Mouse (Mus musculus) left cerebral cortex, adult 2 months (tissue): ENCODE results near the gene Srebf2. TPM values are rescaled to one million over a fixed set of nuclear protein-coding genes. Genes with fewer than 3 reads are reported as not detected.
"Not testable (repeated sequence)": the region's sequence is repeated elsewhere in the genome, so short reads cannot be mapped to it uniquely, and the experiment has no call there.

ENCODE experiments used
- DNase-seq, 2 experiments: peaks; one replicate each; pipeline ENCODE4 v3.0.0; 2021 to 2022; ENCODE audit warnings: low spot score in 2 of 2, mixed read lengths in 1 of 2; ENCODE audit errors: extremely low spot score in 1 of 2
- H3K27ac ChIP-seq: fragments of 200-600 bp; 2 replicates; pipeline ENCODE4 v1.8.1; 2022
- H3K4me3 ChIP-seq: fragments of 200-600 bp; 2 replicates; pipeline ENCODE4 v1.8.1; 2022
- CTCF ChIP-seq: fragments of 200-600 bp; IDR thresholded peaks from 2 replicates; pipeline ENCODE4 v1.8.1; 2022; ENCODE audit warnings: antibody characterized with exemption, mild to moderate bottlenecking, moderate library complexity
- intact Hi-C: fragments of 180-260 bp; cut with DNase I; formaldehyde crosslinking; loops from one replicate; pipeline ENCODE4 v1.15.1; 2025
- long read RNA-seq, 2 experiments: library from polyadenylated mRNA; stranded (forward); transcript quantifications; one replicate each; pipeline ENCODE4 v2.0.0; 2021; ENCODE audit warnings: borderline mapping rate in 2 of 2
- total RNA-seq, 2 experiments: library from RNA; stranded (reverse); gene quantifications; 2 replicates each; pipeline ENCODE4 v1.2.3; 2021

Gene Srebf2
- 100 to 1,000 TPM; 187 to 202 TPM for total RNA-seq
- long read RNA-seq, experiment 1, full-length matches to known transcripts: 109 of 178 reads
- long read RNA-seq, experiment 1, partial matches to known transcripts: 49 of 178 reads
- long read RNA-seq, experiment 1, other reads (novel, unspliced or antisense): 20 of 178 reads
- long read RNA-seq, experiment 2, full-length matches to known transcripts: 84 of 131 reads
- long read RNA-seq, experiment 2, partial matches to known transcripts: 29 of 131 reads
- long read RNA-seq, experiment 2, other reads (novel, unspliced or antisense): 18 of 131 reads

- peak within 1 kb of the TSS; percentile 97 for H3K27ac ChIP-seq
- peak within 1 kb of the TSS; percentile 89 for H3K4me3 ChIP-seq
- TF ChIP-seq CTCF: no peak
- intact Hi-C loops: loop anchor here (2.0 kb wide), 1 partner anchor 18 kb away; no protein-coding TSS in a partner anchor
- DNase-seq: peak; percentile 97 to 98
Observed at GRCm38 (mm10) chr15:82146770-82147610, at the start of gene Srebf2. Gene Srebf2 (plus strand): TSS chr15:82147181.

DNA sequence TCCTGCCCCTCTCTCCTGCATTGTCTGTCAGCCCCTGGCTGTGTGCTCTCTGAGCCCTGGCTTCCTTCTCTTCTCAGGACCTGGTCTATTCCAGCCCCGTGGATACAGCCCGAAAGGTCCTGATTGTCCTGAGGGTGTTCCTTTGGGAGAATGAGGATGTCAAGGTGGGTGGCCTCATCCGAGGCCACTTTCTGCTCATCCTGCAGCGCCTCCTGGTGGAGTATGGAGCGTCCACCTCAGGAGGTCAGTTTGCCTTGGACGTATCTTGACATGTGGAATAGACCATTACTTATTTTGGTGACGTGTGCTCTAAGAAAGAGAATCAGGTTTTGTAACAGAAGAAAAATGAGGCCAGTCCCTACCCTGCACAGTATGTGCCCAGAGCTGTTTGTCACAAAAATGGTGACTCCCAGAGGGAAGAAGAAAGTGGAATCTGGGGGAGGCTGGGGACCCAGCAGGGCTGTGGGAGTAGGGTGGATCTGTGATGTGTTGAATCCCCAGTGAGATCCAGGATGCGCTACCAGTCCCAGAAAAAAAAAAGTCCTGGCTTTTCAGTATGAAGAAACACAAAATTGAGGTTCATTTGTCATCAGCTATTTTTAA, 39.9 kb upstream of the Srebf2 start:
- intact Hi-C loops: loop anchor here (1.0 to 5.0 kb wide), 2 partner anchors 21 to 40 kb away; partner anchors contain the start of gene Mei1
- Histone ChIP-seq H3K27ac (peak overlapping the region; percentile 80), H3K4me3 (no peak overlapping the region)
- DNase-seq: peak; percentile 31 to 44
- peak; percentile 68 for TF ChIP-seq CTCF

GRCm38 (mm10) chr15:82120544-82120943, 26.4 kb upstream of the Srebf2 start:
- H3K27ac ChIP-seq: no peak overlapping the region
- TF ChIP-seq CTCF: no peak
- no peak for DNase-seq
- intact Hi-C loops: no loop called here
- H3K4me3 ChIP-seq: no peak overlapping the region

DNA sequence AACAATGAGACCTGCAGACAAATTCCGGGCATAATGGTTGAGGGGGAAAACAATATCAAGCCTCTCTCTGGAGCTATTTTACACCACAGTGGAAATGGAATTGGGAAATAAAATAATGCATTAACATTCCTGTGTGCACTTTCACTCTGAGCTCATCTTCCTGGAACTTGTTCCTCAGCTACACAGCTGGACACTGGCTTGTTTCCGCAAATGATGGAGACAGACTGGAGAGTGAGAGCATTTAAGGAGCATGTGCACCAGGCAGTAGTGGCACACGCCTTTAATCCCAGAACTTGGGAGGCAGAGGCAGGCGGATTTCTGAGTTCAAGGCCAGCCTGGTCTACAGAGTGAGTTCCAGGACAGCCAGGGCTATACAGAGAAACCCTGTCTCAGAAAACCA, 20.3 kb upstream of the Srebf2 start:
- DNase-seq, H3K4me3 ChIP-seq, intact Hi-C loops, H3K27ac ChIP-seq: not testable (repeated sequence)

GRCm38 (mm10) chr15:82127426-82128374, 19.3 kb upstream of the Srebf2 start, which contains the start of gene Ccdc134:
Gene Ccdc134 (plus strand): TSS chr15:82127922.
- peak within 1 kb of the TSS; percentile 85 for H3K27ac ChIP-seq
- DNase-seq: peak; percentile 97 to 98
- peak within 1 kb of the TSS; percentile 70 for H3K4me3 ChIP-seq
- intact Hi-C loops: no loop called here
- TF ChIP-seq CTCF: no peak

DNA sequence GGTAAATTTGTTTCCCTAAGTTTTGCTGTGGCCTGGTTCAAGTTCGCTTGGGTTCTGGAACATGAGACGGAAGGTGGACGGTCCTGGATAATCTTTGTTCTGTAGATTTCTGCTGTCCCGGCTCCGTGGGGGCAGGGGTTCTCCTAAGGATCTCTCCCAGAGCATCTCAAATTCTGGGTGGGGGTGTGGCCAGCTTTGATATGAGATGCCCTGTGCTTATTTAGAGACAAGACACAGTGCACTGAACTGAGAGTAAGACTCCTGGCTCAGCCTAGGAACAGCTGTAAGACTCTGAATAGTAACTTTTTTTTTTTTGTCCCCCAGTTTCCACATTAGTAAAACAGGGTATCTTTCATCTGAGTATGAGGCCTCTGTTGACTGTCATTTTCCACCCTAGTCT, 18.6 kb upstream of the Srebf2 start:
- intact Hi-C loops: no loop called here
- DNase-seq: no peak
- Histone ChIP-seq H3K27ac (peak overlapping the region; percentile 85; the same call in 1 of the 2 replicates), H3K4me3 (peak overlapping the region; percentile 70)
- TF ChIP-seq CTCF: no peak

DNA sequence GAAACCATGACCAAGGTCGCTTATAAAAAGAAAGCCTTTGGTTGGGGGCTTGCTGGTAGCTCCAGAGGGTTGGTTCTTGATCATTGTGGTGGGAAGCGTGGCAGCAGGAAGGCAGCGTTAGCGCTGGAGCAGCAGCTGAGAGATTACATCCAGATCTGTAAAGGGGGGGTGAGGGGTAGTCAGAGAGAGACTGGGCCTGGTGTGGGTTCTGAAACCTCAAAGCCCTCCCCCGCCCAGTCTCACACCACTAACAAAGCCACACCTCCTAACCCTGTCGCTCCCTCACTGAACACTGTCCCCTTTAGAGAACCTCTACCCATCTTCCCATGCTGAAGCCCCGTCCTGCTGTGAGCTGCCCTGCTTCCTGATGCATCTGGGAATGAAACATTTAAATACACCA, 16.4 kb upstream of the Srebf2 start:
- no peak for TF ChIP-seq CTCF
- intact Hi-C loops: no loop called here
- no peak for DNase-seq
- Histone ChIP-seq H3K27ac (no peak overlapping the region), H3K4me3 (no peak overlapping the region)

GRCm38 (mm10) chr15:82135372-82135771, 11.6 kb upstream of the Srebf2 start:
- TF ChIP-seq CTCF: no peak
- intact Hi-C loops: no loop called here
- DNase-seq: peak in 1 of 2 experiments; percentile 28
- no peak overlapping the region for H3K4me3 ChIP-seq
- peak overlapping the region; percentile 32 for H3K27ac ChIP-seq

DNA sequence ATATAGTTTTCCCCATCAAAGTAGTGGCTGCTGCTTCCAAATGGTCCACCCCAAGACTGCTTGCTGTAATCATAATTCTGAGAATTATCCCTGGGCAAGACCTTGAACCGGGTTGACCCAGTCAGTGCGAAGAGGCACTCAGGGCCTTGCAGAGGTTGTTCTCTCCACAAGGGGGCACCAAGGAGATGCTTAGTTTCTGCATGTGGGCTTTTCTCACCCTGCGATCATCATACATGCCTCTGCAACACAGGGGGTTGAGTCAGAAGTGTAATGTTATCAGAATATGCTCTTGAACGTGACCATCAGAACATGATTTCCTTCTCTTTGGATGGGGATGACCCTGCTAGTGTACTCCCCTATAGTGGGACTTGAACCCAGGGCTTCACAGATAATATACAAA, 8.4 kb upstream of the Srebf2 start:
- H3K27ac ChIP-seq: no peak overlapping the region
- peak; percentile 88 for TF ChIP-seq CTCF
- no peak overlapping the region for H3K4me3 ChIP-seq
- DNase-seq: peak; percentile 59 to 62
- intact Hi-C loops: loop anchor here (2.0 kb wide), 1 partner anchor 52 kb away; no protein-coding TSS in a partner anchor

GRCm38 (mm10) chr15:82139196-82139595, 7.8 kb upstream of the Srebf2 start:
- H3K4me3 ChIP-seq: no peak overlapping the region
- TF ChIP-seq CTCF: peak; percentile 51
- intact Hi-C loops: loop anchor here (1.0 to 2.0 kb wide), 2 partner anchors 52 to 97 kb away; no protein-coding TSS in a partner anchor
- H3K27ac ChIP-seq: no peak overlapping the region
- DNase-seq: no peak

- Histone ChIP-seq H3K4me3 (no peak overlapping the region), H3K27ac (no peak overlapping the region)
- intact Hi-C loops: no loop called here
- DNase-seq: no peak
- TF ChIP-seq CTCF: peak; percentile 16
Observed at GRCm38 (mm10) chr15:82140355-82140754, 6.6 kb upstream of the Srebf2 start.
